Mouse (Mus musculus): ENCODE results near the gene Mysm1.

DNA sequence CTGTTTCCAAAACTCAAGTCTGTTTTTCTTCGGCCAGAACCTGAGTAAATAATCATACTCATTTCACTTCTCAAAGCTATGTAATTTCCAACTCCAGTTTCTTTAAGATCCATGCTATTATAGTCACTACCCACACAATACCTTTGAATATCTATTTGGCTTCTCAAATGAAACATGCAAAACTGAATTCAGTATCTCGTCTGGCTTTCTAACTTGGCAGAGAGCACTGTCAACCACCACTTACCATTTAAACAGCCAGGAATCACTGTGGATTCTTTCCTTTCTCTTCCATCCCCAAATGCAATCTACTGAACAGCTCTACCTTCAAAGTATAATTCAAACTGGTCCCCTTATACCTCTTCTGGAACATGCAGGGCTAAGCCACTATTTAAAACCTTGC is 5.6 kb downstream of the Mysm1 start:
- no peak for TF ChIP-seq CTCF (IDR thresholded peaks at IDR 0.05; ENCODE audit: low read depth, low read length)
- TF ChIP-seq POLR2A (IDR thresholded peaks at IDR 0.05; ENCODE audit: insufficient read depth, low read length) = no peak
- TF ChIP-seq EP300 (IDR thresholded peaks at IDR 0.05; ENCODE audit: insufficient read depth, low read depth, low read length) = no peak

Measured in ES-Bruce4 (cell line).